Mouse (Mus musculus) bone marrow macrophage, adult 2 months (primary cell): ENCODE results near the gene Timm10b.

ENCODE experiments used
- CTCF ChIP-seq: IDR thresholded peaks from 2 replicates; pipeline ENCODE4 v1.5.1; 2012; ENCODE audit warnings: low read depth, mild to moderate bottlenecking, low read length, moderate library complexity
- POLR2A ChIP-seq: IDR thresholded peaks from 2 replicates; pipeline ENCODE4 v1.6.1; 2012; ENCODE audit warnings: mild to moderate bottlenecking, low read depth, low read length, borderline replicate concordance

DNA sequence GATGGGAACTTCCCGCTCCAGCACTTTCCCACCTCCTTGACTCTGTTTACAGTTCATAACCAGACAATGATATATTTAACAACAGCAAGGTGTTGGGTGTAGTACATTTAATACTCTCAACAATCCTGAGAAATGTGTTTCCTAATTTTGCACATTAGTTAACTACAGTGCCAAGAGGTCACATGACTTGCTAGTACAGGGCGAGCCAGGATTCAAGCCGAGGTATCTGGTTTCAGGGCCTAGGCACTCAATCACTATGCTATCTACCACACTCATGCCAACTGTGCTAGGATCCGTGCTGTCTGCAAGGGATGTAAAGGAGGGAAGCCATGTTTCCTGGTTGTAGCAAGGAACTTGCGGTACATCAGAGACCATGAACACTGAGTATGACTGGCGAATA is 23.3 kb upstream of the Timm10b start:
- no peak for TF ChIP-seq CTCF
- no peak for TF ChIP-seq POLR2A
